Mouse (Mus musculus) T-cell, adult 2 months (primary cell): ENCODE data around the gene Tcf7l2.

Source experiments
- DNase-seq: peaks from one replicate; pipeline ENCODE4 v3.0.0; 2022; ENCODE audit warnings: low spot score

Gene Tcf7l2

GRCm38 (mm10) chr19:55911941-55912340 lies 170.3 kb downstream of the Tcf7l2 start:
- no peak for DNase-seq

DNA sequence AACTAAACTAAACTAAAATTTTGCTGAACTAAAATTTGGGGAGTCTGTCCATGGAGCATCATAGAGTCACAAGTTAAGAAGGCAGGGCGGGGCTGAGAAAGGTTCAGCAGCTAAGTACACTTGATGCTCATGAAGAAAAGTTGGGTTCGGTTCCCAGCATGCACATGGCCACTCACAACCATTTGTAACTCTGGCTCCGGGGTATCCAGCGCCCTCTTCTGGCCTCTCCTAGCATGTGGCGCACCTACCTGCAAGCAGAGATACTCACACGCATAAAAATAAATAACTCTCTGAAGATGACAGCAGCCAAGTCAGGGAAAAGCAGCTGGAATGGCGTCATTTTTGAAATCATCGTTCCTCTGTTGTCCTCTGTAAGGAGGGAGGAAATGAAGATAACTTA lies 171.2 kb downstream of the Tcf7l2 start:
- no peak for DNase-seq

GRCm38 (mm10) chr19:55913585-55913984 lies 172.0 kb downstream of the Tcf7l2 start:
- no peak for DNase-seq

DNA sequence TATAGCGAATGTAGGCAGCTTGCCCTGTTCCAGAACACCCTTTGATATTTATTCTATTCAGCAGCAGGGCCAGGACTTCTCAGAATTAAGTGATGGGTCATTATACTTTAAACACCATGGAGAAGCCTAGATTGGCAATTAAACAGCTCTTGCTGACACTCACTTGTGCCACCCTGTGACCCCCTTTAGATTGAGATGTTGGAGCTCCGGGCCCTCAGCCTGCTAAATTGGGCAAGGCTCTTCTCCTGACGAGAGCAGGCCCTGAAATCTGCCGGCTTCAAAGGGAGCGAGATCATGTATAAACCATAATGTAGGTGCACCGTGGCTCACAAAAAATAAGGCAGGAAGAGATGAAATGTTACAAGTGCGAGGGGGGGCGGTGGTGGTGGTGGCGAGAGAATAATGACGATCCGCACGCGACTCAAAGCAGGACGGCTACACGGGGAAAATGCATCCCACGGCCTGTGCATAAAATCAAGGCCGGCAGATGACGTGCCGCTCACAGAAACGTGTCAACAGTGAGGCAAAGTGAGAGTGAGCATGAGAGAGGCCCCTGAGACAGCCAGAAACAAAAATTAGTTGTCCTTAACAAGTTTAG lies 173.1 kb downstream of the Tcf7l2 start:
- peak; percentile 53 for DNase-seq

DNA sequence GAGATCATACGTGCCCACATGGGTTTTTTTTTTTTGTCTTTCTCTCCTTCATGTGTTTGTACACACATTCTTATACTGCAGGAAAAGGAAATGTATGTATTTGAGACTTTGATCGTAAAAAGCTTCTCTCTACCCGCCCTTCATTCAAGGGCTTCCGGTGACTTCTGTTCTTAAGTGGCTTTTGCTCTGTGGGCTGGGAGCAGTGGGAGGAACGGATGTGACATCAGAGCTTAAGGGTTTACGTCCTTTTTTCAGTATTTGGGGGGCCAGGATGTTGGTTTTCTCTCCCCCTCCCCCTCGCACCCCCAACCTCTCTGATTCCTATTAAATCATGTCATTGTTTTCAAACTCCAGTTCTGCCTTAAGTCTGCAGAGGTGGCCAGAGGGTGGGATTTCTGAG lies 173.9 kb downstream of the Tcf7l2 start:
- peak; percentile 77 for DNase-seq

DNA sequence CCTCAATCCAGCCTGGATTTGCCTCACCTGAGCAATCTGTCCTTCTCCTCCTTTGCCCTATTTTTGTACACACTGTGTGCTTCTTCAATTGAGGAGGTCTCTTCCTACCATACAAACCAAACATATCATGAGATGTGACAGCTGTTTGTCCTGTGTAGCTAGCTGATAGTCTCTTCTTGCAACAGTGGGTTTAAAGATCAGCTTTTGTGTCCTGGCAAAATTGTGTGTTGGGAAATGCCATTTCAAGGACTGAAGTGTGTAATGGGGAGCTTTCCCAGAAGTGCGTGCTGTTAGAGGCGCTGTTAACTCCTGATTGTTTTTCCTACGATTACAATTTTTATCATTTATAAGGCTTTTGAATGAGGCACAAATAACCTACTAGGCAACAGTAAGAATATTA lies 174.6 kb downstream of the Tcf7l2 start:
- no peak for DNase-seq

- no peak for DNase-seq
Measured at GRCm38 (mm10) chr19:55923789-55924426, 182.3 kb downstream of the Tcf7l2 start.

DNA sequence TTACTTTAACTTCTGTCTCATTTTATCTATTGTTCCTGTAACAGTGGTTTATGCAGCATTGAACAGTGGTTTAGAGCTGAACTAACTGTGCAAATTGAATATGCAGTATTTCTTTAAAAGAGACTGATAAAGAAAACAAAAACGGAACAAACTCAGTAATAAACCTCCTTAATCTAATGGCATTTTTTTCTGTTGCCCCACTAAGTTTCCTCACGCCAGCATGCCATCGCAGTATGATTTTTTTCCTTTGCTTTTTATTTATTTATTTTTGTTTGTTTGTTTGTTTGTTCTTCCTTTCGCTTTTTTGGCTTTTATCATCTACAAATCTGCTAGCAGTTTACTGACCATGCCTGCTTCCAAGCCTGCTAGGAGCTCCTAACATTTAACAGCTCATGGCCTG lies 183.2 kb downstream of the Tcf7l2 start:
- DNase-seq, result no peak

DNA sequence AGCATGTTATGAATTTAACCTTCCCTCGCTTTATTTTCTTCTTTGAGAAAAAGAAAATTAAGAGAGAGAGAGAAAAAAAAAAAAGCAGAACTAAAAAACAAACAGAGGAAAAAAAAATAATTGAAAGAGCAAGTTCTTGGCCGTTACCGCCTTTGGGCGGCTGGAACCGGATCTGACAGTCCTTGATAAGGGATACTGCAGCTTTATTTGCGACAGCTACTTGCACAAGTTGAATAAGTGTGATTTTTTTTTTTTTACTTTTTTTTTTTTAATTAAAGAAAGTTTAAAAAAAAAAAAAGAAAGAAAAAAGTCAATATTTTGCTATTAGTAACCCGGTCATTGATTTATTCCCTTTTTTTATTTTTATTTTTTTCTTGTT lies 183.8 kb downstream of the Tcf7l2 start:
- DNase-seq, result no peak

DNA sequence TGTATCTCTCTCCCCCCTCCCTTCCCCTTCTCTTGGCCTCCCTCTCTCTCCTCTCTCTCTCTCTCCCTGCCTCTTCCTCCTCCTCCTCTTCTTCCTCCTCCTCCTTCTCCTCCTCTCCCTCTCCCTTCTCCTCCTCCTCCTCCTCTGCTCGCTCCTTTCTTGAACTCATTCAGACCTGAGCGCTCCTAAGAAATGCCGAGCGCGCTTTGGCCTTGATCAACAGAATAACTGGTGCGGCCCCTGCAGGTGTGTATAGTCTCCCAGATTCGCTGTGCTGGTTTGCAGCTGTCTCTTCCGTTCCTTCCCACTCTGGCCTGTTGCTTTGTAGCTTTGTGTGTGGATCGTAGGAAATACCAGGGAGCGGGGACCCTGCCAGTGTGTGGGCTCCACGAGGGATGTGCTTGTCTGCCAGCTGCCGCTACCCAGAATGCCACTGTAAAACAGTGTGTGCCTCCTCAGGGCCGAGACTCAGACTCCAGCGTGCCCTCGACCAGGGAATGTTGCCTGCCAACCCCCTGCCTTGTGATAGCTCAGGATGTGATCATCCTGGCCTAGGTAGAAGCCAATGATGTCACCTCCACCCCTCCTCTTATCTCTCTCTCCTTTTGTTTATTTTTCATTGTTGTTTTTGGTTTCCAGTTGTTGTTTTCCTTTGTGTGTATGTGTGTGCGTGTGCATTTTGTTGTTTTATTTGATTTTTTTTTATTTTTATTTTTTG lies 184.3 kb downstream of the Tcf7l2 start:
- no peak for DNase-seq

GRCm38 (mm10) chr19:55926858-55927673 lies 185.4 kb downstream of the Tcf7l2 start:
- no peak for DNase-seq

DNA sequence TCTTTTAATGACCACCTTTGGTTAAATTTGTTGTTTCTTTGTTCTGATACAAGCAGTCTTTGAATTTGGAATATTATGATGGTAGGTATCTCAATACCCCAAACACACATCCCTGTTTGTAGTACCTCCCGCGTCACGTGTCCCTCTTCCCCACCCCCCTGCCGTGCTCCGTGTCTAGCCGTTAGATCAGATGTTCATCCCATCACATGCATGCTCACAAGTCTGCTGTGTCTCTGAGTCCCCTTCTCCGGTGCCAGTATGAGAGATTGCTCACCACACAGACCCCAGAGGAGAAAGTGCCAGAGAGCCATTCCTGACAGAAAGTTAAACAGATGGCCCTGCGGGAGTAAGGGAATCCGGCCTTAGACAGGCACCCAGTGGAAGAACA lies 186.0 kb downstream of the Tcf7l2 start:
- DNase-seq, result no peak

DNA sequence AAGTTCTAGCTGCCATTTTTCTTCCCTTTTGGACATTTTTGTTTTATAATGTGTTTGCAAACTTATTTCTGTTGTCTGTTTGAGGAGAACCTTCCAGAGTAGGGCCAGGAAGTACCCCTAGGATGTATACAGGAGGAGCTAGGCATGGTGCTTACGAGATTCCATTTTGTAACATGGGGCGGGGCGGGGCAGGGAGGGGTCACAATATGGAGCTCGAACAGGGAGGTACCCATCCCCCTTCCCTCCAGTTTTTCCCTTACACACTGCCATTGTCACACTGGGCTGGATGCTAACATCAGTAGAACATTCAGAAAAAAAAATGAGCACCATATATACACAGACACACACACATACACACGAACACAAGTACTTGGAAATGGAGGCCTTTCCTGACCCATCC lies 187.1 kb downstream of the Tcf7l2 start:
- no peak for DNase-seq

- DNase-seq, result no peak
Measured at GRCm38 (mm10) chr19:55931642-55932041, 190.0 kb downstream of the Tcf7l2 start.

DNA sequence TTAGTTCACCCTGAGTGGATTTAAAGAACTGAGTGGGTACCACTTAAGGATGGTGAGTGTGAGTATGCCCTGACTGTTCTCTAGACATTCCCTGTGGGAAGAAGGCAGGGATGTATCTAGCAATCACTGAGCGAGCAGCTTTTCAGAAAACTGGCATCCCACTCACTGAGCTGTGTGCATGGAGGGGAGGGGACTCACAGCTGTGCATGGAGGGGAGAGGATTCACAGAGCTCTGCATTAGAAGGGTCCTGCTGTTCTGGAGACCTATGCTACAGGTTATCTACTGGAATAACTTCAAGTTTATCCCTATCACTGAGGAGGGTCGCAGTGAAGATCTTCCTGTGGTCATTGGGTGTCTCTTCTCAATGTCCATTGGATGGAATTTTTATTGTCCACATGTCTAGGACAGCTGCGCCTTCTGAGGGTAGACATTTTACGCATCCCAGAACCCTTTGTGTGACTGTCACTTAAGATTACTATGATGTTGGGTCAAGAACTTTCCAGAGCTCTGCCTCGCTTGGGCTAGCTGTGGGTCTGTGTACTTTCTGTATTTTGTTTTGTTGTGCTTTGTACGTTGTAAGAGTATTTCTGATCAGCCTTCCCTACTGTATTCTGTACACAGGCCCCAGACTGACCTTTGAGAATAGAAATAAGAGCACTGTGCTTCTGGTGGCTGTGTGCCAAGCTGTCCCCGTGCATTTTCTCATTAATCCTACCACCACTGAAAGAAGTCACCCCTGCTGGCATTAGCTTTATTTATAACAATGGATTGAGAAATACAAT lies 192.5 kb downstream of the Tcf7l2 start:
- DNase-seq, result no peak

DNA sequence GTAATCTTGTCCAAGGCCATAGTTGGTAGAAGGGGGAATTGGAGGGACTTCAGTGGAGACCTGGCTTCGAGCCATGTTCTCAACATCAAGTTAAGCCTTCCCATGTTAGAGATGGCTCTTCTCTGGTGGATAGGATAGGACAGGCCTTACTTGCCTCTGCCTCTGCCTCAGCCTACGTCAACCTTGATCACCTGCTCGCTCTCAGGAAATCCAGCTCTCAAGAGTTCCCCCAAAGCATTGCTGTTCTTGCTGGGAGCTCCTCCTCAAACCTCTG lies 193.0 kb downstream of the Tcf7l2 start:
- no peak for DNase-seq

DNA sequence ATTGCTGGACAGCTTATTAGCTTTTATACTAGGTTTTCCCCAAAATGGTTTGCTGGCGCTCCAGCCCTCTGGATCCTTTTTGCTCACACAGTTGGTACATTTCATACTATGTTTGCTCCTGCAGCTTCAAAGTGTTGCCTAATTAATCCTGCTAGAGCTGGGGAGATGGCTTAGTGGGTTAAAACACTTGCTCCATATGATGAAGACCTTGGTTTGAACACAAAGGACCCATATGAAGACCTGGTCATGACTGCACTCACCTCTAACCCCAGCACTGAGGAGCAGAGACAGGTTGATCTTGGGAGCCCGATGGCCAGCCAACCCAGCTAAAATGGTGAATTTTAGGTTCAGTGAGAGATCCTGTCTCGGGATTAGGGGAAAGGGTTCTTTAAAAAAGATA lies 195.4 kb downstream of the Tcf7l2 start:
- DNase-seq, result no peak

DNA sequence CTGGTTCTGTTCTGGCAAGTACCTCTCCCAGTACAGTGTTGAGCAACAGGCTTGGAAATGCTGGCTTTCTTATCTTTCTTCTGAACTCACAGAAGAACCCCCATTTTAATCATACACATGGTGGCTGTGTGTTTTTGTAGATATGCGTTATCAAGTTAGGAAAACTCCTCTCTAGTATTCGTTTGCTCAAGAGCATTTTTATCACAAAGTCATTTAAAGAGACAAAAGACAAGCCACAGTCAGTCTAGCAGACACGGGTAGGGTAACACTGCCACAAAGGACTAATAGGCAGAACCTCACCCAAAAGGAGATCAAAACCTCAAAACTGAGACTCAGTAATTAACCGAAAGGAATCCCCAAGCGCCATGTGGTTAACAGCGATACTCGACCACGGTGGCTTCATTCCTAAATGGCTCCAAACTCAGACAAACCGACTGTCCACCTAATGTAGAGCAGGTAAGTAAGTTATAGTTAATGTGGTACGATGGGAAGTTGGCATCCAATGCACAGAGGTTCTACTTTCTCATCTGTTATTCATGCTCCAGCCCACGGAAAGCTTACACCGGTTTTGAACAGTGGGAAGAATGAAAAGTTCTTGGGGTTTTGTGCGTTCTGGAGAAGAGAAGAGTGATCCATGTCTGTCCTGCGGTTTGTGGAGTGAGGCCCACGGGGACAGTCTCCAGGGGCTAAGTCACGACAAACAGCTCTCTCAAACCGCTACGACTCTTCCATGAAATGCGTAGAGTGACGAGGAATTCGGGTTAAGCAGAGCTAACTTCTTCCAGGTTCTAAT lies 196.8 kb downstream of the Tcf7l2 start:
- DNase-seq, result no peak

DNA sequence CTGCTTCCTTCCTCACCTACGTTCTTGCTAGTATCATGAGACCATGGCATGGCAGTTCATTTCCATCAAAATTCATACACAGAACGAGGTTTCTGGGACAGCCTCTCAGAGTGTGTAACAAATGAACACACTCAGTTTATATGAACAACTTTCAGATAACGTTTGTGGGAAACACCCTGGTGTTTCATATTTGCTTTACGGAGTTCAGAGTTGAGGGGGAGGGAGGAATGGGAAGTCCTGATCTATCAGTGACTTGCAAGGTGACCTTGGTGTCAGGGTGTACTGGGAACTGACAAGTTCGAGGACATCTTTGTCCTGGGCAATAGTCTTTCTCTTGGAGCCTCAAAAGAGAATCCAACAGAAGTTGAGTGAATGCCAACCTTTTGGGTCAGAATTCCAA lies 197.5 kb downstream of the Tcf7l2 start:
- no peak for DNase-seq

- no peak for DNase-seq
Measured at GRCm38 (mm10) chr19:55939719-55940118, 198.1 kb downstream of the Tcf7l2 start.

DNA sequence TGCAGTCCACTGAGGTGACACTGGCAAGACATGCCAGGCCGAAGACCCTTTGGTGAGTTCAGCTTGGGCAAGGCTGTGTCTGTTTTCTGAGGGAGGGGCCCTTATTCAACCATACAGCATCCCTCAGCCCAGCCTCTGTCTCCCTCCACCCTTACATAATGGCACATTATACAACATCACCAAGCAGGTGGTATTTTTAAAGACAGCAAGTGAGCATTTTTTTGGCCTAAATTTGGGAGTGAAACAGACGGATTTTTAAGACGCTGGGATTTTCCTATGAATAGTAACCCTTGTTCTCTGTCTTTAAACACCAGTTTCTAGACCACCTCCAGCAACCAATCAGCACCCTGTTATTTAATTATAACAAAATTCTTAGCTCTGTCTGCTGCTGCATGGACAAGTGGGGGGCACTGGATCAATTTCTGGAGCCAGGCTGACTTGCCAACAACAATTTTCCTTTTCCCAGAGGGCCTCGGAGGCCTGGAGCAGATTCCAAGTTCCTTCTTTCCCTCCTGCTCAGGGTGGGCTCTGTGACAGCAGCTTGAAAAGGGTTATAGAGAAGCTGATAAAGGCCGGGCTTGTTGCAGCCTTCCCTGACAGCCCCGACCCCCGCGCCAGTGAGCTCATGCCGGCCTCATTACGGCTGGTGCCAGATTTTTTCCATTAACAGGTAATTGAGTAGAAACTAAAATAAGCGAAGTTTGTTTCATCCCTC lies 199.1 kb downstream of the Tcf7l2 start:
- no peak for DNase-seq
